Mouse (Mus musculus) heart, postnatal 0 days (tissue): Measurements from ENCODE around the gene Acod1.

Experiments used
- CTCF ChIP-seq: IDR thresholded peaks from 2 replicates; pipeline ENCODE4 v1.5.1; 2016; ENCODE audit warnings: antibody characterized with exemption, control low read depth, low read depth
- EP300 ChIP-seq: IDR thresholded peaks from 2 replicates; pipeline ENCODE4 v1.6.1; 2016; ENCODE audit warnings: antibody characterized with exemption, low read depth

DNA sequence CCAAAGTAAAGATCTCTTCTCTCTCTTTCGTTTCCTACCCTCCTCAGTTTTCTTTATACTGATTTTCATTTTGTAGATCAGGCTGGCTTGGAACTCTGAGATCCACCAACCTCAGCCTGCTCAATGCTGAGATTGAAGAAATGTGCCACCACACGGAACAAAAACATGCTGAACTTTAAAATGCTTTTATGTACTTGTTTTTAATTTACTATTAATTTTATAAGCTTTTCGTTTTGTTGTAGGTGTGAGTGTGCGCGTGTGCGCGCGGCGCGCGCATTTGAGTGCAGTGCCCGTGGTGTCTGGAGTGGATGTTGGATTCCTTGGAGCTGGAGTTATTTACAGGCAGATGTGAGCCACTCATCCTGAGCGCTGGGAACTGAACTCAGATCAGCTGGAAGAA lies 53.5 kb downstream of the Acod1 start:
- TF ChIP-seq CTCF (no peak), EP300 (no peak)
